Mouse (Mus musculus) T-cell, adult 2 months (primary cell): ENCODE measurements around the gene Hist2h3b.
A peak's percentile ranks its signal among the peaks of the same experiment; 100 is the strongest.
"Not testable (repeated sequence)": the region's sequence is repeated elsewhere in the genome, so short reads cannot be mapped to it uniquely, and the experiment has no call there.

ENCODE experiments used
- DNase-seq: peaks from one replicate; pipeline ENCODE4 v3.0.0; 2022; ENCODE audit warnings: low spot score

The Hist2h3b gene

DNA sequence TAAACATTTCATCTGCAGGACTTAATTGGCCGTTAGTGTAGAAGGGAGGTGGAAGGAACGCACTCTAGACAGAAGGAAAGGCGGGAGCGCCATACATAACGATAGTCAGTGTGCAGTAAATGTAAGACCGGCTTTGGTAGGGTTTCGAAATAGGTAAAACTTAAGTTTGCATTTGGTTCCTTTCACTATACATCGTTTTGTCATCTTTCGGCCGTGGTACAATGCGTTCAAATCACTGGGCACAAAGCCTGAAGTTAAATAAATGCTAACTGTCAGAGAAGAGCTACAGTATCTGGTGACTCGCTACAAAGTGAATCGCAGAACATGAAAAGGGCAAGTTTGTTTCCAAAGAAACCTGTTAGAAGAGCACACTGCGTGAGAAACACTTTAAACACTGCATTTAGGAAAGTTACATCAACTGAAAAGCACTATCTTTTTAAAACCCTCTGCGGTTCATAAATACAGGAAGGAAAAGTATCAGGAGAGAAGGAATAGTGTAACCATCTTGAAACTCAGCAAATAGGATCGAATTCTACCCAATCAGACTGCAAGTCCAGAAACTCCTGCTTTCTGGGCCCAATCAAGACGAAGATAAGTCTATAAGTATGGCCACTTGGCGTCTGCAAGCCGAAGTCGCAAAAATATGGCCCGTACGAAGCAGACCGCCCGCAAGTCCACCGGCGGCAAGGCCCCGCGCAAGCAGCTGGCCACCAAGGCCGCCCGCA is at the start of gene Hist2h3b:
TSS of gene Hist2h3b (plus strand) at position 604 of the 725 bp plus-strand sequence.
- DNase-seq, result peak; percentile 50

DNA sequence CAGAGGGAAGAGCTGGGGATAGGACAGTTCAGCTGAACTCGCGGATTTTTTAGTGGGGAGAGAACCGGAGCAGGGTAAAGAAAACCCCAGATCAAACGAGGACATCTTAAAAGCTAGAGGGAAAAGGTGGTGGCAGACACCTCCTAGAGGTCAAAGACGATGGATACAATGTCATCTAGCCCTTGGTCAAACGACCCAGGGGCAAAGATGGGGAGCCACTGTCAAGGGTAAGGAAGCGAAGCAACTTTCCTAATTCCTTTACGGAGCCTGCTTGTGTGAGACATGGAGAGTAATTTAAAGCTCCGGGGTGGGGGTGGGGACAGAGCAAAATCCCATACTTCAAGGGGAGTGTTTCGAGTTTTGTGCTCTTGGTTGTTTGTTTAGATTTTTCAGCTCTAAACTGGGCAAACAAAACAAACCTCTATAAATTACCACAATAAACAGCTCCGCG is 49.2 kb upstream of the Hist2h3b start:
- peak; percentile 54 for DNase-seq

DNA sequence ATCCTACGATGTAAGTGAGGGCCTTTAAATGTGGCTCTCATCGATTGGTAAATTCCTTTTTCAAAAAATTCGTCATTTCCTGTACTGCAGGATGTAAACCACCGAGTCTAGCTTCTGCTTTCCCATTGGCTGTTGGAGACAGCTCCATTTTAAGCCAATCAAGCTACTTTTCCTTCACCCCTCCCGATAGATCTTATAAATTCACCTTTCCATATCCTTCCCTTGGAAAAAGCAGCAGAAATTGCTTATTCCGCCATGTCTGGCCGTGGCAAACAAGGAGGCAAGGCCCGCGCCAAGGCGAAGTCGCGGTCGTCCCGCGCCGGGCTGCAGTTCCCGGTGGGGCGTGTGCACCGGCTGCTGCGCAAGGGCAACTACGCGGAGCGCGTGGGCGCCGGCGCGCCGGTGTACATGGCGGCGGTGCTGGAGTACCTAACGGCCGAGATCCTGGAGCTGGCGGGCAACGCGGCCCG is 48.8 kb upstream of the Hist2h3b start, which contains the start of the genes Bola1 and Hist2h2ab:
TSS of gene Bola1 (minus strand) at position 49 of the 470 bp plus-strand sequence.
TSS of gene Hist2h2ab (plus strand) at position 205 of the 470 bp plus-strand sequence.
- peak; percentile 80 for DNase-seq

DNA sequence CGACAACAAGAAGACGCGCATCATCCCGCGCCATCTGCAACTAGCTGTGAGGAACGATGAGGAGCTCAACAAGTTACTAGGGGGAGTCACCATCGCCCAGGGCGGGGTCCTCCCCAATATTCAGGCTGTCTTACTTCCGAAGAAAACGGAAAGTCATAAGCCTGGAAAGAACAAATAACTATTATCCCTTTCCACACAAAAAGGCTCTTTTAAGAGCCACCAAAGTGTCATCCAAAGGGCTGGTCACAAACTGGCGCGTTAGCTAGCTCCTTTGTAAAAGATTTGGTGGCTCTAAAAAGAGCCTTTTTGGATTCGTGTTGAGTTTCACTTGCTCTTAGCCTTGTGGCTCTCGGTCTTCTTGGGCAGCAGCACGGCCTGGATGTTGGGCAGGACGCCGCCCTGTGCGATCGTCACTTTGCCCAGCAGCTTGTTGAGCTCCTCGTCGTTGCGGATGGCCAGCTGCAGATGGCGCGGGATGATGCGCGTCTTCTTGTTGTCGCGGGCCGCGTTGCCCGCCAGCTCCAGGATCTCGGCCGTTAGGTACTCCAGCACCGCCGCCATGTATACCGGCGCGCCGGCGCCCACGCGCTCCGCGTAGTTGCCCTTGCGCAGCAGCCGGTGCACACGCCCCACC is 48.2 kb upstream of the Hist2h3b start:
- not testable (repeated sequence) for DNase-seq

DNA sequence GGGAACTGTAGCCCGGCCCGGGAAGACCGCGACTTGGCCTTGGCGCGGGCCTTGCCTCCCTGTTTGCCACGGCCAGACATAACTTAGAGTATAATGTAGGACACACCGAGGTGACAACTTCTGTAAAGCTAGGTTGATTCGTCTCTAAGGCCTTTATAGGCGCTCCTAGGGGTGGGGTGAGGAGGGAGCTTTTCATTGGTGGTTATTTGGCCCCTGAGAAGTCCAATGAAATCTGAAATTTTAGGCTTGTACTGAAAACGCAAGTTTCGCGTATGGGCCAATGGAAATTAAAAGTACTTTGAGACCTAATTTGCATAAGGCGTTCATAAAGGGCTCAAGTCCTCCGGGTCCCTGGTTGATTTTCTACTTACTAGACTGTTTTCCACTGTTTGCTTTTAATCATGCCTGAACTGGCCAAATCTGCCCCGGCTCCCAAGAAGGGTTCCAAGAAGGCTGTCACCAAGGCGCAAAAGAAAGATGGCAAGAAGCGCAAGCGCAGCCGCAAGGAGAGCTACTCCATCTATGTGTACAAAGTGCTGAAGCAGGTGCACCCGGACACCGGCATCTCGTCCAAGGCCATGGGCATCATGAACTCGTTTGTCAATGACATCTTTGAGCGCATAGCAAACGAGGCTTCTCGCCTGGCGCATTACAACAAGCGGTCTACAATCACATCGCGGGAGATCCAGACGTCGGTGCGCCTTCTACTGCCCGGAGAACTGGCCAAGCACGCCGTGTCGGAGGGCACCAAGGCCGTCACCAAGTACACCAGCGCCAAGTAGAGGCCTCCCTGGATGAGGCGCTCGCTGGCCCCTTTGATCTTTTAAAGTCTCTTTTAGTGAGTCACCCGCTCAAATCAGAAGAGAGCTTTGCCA is 47.5 kb upstream of the Hist2h3b start, which contains the start of the genes Hist2h2ac and Hist2h2be:
TSS of gene Hist2h2ac (minus strand) at position 116 of the 875 bp plus-strand sequence.
TSS of gene Hist2h2be (plus strand) at position 355 of the 875 bp plus-strand sequence.
- DNase-seq, result peak; percentile 85

DNA sequence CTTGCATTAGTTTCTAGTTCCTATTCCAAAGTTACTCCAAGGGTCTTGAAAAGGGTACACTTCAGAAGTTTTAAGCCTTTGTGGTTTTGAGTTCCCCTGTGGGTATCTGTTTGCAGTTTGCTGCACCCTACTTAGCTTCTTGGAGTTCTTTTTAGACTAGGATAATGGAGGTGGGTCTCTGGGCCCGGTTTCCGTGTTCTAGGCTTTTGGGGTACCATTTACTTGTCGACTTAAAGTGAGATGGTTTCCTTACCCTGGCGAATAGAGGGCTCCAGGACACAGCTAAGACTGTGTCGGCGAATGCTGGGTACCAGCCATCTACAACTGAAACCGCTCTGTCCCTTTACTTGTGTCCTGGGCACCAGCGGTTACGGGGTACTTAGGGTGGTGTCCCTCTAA is 46.8 kb upstream of the Hist2h3b start:
- DNase-seq, result no peak

DNA sequence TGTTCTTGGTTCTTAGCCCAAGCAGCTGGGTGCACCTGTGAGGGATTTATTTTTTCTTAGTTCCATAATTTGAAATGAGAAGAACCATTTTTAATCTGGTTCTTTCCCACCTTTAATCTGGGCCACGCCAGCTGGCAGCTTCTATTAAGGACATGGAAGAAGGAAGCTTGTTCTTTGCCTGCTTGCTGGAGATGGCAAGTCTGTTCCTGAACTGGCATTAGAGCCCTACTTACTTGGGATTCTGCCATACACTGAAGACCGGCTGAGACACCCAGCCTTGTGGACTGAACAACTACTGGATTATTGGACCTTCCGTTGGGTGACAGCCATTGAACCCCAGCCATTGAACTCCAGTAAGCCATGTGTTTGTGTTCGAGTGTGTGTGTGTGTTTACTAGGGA is 45.7 kb upstream of the Hist2h3b start:
- no peak for DNase-seq

DNA sequence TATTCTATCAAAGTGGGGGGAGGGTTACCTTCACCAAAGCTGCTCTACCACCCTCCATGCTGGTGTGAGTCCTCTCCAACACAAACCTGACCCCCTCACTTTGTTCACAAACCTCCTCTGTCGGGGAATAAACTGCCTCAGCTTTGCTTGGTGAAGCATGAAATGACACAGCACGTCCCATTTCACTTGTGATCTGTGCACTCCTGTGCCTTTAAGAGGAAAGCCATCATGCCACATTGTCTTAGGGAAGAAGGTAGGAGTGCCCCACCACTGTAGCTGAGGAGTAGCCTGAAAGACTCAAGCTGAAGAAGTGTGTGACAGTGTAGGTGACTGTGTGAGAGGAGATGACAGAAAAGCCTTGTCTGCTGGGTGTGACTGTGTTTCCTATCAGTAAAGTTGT is 43.0 kb upstream of the Hist2h3b start:
- DNase-seq, result no peak

DNA sequence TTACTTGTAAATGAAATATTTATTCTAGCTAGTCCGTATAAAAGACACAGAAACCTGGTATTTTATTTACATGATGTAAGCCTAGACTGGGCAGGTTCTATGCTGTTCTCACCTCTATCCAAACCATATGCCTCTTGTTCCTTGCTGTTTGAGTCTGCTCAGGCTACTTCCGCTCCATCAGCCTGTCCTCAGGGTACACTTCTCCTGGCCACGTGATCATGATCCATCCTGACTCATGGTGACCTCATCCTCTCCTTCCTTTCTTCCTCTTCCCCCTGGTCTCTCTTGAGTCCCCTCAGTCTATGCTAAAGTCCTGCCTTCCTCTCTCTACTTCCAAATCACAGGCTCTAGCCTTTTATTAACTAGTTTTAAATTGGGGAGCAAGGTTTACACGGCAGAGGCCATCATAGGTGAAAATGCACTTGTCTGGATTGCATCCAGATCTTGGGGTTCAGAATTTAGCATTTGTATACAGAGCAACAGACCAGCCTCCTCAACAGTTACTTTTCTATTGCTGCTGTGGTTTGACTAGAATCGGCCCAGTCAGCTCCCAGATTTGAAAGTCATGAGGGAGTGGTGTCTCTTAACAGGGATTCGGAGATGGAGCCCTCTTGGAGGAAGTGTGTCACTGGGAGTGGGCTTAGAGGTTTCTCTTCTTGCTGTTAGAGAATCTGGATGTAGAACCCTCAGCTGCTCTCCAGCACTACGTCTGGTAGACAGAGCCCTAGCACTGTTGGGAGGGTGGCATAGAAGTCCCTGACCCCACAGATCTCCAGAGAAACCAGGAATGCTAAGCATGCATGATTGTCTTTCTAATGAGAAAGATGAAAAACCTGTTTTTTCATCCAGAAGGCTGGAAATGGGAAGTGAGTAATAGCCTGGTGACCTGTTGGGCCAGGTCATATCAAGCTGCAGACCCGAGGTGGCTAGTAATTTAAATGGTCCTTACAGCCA is 41.5 kb upstream of the Hist2h3b start:
- no peak for DNase-seq

DNA sequence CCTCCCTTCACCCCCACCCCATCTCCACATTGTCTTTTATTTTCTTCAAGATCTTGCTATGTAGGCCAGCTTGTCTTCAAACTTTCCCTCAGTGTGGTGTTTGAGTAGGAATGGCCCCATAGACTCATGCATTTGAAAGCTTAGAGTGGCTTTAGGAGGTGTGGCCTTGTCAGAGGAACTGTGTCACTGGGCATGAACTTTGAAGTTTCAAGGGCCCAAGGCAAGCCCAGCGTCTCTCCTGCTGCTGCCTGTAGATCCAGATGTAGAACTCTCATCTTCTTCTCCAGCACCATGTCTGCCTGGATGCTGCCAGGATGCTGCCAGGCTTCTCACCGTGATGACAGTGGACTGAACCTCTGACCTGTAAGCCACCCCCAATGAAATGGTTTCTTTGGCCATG is 39.6 kb upstream of the Hist2h3b start:
- no peak for DNase-seq

DNA sequence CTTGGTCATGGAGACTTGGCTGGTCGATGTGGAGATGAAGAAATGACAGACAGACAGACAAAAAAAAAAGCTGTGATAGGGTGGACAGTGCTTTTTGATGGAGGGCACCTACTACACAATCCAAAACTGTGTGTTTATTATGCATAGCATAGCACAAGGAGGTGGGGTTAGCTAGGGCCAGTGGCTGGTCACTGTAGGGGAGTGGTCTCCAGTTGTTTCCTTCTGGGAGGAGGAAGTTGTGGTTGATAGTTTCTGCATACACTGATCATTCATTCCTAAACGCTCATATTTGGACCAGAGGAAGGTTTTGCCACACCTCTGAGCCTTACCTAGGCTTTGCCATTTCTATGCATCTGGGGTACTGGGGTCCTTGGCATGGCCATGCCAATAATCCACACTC is 38.0 kb upstream of the Hist2h3b start:
- DNase-seq, result no peak

DNA sequence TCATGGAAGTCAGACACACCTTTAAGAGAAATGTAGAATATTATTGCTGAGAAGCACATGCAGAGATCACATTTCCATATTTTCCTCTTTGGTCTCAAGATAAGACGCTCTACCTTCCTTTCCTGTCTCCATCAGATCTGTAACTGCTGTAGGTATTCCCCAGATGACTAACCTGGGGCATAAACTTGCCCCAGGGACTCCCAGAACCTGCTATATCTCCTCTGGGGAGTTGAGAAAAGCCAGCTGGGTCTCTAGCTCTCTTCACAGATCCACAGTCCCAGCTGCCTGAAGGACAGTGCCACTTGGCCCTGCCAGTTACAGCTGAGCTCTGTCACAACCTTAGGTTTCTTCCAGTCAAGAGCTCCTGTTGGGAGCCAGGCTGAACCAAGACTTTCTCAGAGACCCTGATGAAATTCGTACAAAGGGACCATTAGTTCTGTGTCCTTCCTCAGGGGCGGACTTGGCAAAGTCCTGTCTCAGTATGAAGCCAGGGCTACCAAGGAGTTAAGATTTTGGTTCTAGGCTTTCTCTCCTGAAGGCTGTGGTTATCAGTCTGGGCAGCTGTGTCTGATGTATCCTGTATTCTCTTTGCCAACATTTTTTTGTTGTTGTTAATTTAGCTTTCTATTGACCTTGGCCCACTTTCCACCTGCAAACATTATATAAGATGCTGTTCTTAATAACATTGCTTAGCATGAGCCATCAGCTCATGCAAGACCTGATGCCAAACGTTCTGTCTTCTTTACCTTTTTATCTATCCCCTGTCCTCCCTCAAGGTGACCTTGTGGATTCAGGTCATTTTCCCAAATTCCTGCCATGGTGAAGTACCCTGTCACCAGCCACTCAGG is 37.3 kb upstream of the Hist2h3b start:
- DNase-seq, result no peak

DNA sequence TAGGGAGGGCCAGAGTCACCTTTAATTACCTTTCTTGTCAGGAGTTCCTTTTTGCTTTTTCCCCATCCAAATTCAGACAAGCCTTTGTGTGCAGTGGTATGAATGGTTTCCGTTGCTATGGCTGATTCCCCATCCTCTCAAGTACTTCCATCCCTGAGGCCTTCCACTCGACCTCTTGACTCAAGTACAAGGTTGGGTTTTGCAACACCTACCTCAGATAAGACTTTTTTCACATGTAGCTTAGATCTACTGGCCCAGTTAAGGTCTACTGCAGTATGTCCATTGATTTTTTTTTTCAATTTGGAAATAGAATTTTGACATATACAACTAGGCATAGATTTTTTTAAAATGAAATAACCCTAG is 36.7 kb upstream of the Hist2h3b start:
- DNase-seq, result no peak

DNA sequence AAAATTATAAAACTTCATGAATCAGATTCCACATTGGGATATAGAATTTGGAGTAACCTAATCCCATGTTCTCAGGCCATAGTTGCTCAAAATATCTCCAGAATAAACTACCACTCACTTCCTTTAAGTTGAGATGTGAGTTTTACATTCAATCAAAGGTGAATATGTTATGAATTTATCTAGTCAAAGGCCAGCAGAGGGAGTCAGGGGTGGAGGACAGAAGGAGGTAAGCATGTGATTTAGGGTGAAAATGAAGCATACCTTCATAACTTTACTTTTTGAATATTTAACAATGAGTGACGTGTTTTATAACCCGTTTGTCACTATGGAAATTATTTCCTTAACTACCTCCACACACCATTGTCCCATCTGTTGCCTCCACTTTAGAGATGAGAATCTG is 33.5 kb upstream of the Hist2h3b start:
- DNase-seq, result peak; percentile 27

DNA sequence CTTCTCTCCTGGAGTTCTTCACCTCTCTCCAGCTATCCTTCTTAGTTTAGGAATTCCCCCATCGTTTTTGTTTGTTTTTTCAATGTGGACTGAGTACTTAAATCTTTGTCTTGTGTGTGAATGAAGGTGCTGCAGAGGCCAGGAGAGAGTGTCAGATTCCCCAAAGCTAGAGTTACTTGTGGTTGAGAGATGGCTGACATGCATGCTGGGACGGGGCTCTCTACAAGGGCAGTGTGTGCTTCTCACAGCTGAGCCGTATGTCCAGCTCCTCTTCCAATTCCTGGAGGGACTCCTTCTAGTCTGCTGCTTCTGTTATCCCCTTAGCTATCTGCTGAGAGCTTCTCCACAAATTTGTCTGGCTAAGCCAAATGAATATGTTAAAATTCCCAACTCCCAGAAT is 32.6 kb upstream of the Hist2h3b start:
- no peak for DNase-seq

DNA sequence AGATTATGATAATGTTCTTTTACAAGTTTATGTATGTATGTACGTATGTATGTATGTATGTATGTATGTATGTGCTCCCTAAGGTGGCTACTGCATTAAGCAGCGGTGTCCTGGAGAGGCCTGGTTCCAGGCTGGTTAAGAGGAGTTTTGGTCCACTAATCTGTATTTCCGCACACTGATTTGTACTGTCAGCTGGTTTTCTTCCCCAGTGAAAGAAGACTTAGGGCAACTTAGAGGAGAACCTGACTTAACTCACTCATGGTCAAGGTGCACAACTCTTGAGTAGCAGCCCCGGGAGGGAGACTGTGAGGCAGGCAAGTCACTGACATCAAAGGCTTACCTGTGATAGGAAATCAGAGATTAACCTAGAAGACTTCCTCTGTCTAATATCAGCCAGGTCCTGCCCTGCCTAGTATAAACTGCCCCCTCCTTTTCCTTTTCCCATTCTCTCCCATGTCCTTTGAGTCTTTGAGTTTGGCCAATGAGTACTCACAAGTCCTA is 31.6 kb upstream of the Hist2h3b start:
- DNase-seq, result no peak

DNA sequence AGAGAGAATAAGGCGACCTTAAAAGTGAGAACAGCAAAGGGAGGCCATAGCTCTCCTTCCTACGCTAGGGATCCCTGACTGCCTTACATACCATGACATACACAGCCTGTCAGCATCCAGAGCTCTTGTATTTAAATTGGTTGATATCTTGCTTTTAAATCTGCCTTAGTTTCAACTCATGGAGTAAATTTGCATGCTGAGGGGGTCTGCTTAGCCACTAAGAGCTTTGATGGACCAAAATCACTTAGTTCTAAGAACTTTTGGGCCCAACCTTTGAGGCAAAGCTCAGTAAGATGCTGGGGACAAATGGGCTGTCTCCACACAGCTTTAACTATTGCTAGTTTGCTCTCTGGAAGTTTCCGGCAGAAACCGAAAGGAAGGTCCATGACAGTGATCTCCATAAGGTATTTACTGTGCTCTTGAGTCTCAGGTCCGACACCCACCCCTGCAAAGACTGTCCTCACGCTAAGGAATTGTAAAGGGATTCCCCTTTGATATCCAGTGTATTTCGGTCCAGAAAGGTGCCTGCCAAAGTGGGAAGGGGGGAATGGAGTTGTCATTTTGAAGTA is 31.0 kb upstream of the Hist2h3b start:
- no peak for DNase-seq

DNA sequence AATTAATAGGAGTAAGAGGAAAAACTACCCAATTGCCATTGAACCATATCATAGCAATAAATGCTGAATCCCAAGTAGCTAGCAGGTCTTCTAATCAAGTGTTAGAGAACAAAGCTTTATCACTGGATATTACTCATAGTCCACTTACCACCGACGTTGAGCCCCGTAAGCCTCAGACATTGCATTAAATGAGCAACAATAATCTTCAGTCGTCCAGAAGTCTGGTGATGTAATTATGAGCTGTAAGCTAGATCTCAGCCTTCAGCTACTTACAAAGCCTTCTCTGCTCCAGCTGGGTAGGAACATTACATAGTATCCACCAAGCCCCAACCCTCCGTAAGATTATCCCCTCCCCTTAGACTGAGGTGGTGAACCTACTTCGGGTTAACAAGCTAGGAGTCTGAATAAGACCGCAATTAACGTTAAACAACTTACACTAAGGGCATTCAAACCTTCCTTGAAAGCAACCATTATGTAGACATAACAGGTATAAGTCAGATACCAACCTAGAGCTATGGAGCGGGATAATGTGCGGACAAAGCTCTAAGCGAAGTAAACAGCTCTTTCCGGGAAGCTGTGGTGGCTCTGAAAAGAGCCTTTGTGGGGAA is 30.4 kb upstream of the Hist2h3b start:
- no peak for DNase-seq
